Mouse (Mus musculus) hindbrain, embryonic 16.5 days (tissue): Measurements from ENCODE around the gene App. TPM values are rescaled to one million over a fixed set of nuclear protein-coding genes. Genes with fewer than 3 reads are reported as not detected.

Experiments used
- ATAC-seq: fragments of 200-750 bp; cut with Nextera tagmentation; 2 replicates; pipeline ENCODE4 v1.8.0; 2017; ENCODE audit warnings: moderate TSS enrichment, moderate library complexity
- H3K27ac ChIP-seq: fragments of 300-500 bp; sonication (generic); 2 replicates; pipeline ENCODE4 v1.5.1; 2014; ENCODE audit warnings: low read depth, mild to moderate bottlenecking, control low read depth, low read length, moderate library complexity
- H3K27me3 ChIP-seq: fragments of 300-500 bp; sonication (generic); replicated peaks from 2 replicates; pipeline ENCODE4 v1.6.1; 2014; ENCODE audit warnings: low read length; ENCODE audit not compliant: control insufficient read depth, insufficient read depth
- H3K36me3 ChIP-seq: fragments of 300-500 bp; sonication (generic); 2 replicates; pipeline ENCODE4 v1.6.1; 2014; ENCODE audit warnings: mild to moderate bottlenecking, low read length, moderate library complexity, mixed read lengths; ENCODE audit not compliant: control insufficient read depth, insufficient read depth
- H3K4me1 ChIP-seq: fragments of 300-500 bp; sonication (generic); 2 replicates; pipeline ENCODE4 v1.6.1; 2014; ENCODE audit warnings: low read depth, low read length; ENCODE audit not compliant: control insufficient read depth, insufficient read depth
- H3K4me2 ChIP-seq: fragments of 300-500 bp; sonication (generic); 2 replicates; pipeline ENCODE4 v1.6.1; 2014; ENCODE audit warnings: mild to moderate bottlenecking, low read length, control low read depth, moderate library complexity
- H3K4me3 ChIP-seq: fragments of 300-500 bp; sonication (generic); 2 replicates; pipeline ENCODE4 v1.5.1; 2014; ENCODE audit warnings: mild to moderate bottlenecking, low read length, control low read depth, moderate library complexity
- H3K9ac ChIP-seq: fragments of 300-500 bp; sonication (generic); 2 replicates; pipeline ENCODE4 v1.6.1; 2014; ENCODE audit warnings: low read depth, mild to moderate bottlenecking, control low read depth, low read length, moderate library complexity
- H3K9me3 ChIP-seq: fragments of 300-500 bp; sonication (generic); 2 replicates; pipeline ENCODE4 v1.6.1; 2014; ENCODE audit warnings: mild to moderate bottlenecking, low read length, moderate library complexity; ENCODE audit not compliant: control insufficient read depth
- WGBS: fragments of 180-500 bp; shearing (Covaris S2); extraction: QIAGEN DNeasy Blood & Tissue Kit; methylation state at CpG from one replicate; pipeline ENCODE4 v1.1.7; 2014; 5-methylcytosine and 5-hydroxymethylcytosine counted together
- polyA plus RNA-seq: library from polyadenylated mRNA; unstranded; fragments of >200 nt; fragmentation: Nextera tagmentation; extraction: Ambion mirVana; gene quantifications from 2 replicates; pipeline ENCODE4 v1.2.1, GENCODE M21; 2015

App gene
- polyA plus RNA-seq, 1 experiment from 2014 or later, result 521 TPM

DNA sequence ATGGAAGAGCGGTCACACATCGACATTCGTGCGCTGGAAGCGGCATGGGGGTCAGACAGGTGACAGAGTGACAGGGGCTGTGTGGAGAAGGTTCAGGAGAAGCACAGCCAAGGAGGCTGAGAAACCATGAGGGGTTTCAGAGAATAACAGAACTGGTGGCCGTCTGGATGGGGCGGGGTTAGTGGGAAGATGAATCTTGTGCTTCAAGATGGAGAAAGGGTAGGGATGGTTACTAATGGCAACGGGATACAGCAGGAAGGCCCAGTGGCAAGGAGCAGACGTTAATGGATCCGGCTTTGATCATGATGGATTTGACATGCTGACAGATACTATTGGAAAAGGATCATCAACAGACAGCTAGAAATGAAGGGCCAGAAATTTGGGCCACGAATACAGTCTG, 107.3 kb downstream of the App start:
- Histone ChIP-seq H3K4me2 (no peak overlapping the region), H3K27me3 (no peaks in the 10 kb centered on the region), H3K36me3 (0 out of 2 replicates have a peak, but pooled peaks cover 3% of the 10 kb centered on the region), H3K4me1 (no peaks in the 10 kb centered on the region), H3K9me3 (no peaks in the 10 kb centered on the region; the same call in 1 of the 2 replicates), H3K27ac (no peak overlapping the region), H3K4me3 (no peak overlapping the region), H3K9ac (no peak overlapping the region)
- WGBS, result 79% methylated on average over 11 of the region's 11 CpGs
- 0 out of 2 replicates have a peak, but pooled peaks have one; percentile 32 for ATAC-seq

DNA sequence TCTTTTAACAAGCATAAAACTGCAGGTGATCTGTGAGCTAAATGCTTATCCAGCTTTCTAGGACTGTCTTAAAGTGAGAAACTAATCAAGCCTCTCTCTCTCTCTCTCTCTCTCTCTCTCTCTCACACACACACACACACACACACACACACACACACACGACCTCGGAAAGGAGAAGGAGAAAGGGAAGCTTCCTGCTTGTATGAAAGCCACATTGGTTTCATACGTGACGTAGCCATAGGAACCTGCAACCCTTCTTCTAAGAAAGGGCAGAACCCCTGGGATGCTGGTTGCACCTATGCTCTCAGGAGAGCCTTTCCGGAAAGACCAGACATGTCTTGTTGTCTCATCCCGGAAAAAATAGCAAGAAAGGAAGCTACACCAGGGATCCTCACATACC, 108.8 kb downstream of the App start:
- H3K9ac ChIP-seq, result no peak overlapping the region
- 90% methylated on average over 6 of the region's 6 CpGs for WGBS
- H3K27me3 ChIP-seq, result no peaks in the 10 kb centered on the region
- 0 out of 2 replicates have a peak, but pooled peaks cover 3% of the 10 kb centered on the region for H3K36me3 ChIP-seq
- no peaks in the 10 kb centered on the region; the same call in 1 of the 2 replicates for H3K9me3 ChIP-seq
- H3K4me3 ChIP-seq, result no peak overlapping the region
- ATAC-seq, result no peak
- no peaks in the 10 kb centered on the region for H3K4me1 ChIP-seq
- H3K27ac ChIP-seq, result no peak overlapping the region
- H3K4me2 ChIP-seq, result no peak overlapping the region

DNA sequence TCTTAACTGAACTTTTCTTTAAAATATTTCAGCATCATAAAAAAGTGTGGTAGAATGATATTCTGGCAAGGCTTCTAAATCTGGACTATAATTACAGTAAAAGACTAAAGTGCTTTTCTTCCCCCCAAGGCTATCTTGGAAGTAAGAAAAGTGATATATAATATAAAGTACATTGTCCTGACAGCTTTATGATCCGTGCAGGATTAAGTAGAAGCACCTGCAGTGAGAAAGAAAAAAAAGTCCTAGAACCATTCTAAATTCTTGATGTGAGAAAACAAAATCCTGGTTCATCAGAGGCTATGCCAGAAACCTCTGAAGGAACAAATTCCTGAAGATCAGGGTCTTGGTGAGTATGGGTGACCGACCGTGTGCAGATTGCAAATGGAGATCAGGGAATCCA, 110.8 kb downstream of the App start:
- Histone ChIP-seq H3K27ac (no peak overlapping the region), H3K4me1 (peaks cover 12% of the 10 kb centered on the region), H3K9me3 (no peaks in the 10 kb centered on the region; the same call in 1 of the 2 replicates), H3K4me3 (no peak overlapping the region), H3K4me2 (no peak overlapping the region), H3K36me3 (no peaks in the 10 kb centered on the region), H3K9ac (no peak overlapping the region), H3K27me3 (no peaks in the 10 kb centered on the region)
- no peak for ATAC-seq
- WGBS, result 90% methylated on average over 3 of the region's 3 CpGs

DNA sequence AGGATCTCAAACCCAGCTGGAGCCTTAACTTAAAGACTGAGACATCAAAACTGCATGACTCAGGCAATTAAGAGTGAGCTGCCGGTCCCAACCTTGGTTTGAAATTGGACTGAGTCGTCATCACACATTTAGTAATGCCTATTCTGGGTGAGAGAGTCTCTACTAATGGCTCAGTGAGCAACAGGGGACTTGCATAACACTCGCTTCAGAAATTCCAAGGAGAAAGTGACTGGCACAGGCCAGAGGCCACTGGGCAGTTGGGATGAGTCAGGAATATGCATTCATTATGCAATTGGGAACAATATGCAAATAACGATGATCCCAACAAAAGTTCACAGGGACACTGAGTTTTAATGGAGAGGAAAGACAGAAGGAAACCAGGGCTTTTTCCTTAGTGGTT, 111.8 kb downstream of the App start:
- no peak overlapping the region for H3K9ac ChIP-seq
- H3K4me3 ChIP-seq, result no peak overlapping the region
- H3K9me3 ChIP-seq, result no peaks in the 10 kb centered on the region; the same call in 1 of the 2 replicates
- 92% methylated on average over 4 of the region's 4 CpGs for WGBS
- no peak overlapping the region for H3K4me2 ChIP-seq
- H3K4me1 ChIP-seq, result peaks cover 13% of the 10 kb centered on the region
- no peaks in the 10 kb centered on the region; the same call in 1 of the 2 replicates for H3K36me3 ChIP-seq
- ATAC-seq, result no peak
- no peak overlapping the region for H3K27ac ChIP-seq
- H3K27me3 ChIP-seq, result no peaks in the 10 kb centered on the region

DNA sequence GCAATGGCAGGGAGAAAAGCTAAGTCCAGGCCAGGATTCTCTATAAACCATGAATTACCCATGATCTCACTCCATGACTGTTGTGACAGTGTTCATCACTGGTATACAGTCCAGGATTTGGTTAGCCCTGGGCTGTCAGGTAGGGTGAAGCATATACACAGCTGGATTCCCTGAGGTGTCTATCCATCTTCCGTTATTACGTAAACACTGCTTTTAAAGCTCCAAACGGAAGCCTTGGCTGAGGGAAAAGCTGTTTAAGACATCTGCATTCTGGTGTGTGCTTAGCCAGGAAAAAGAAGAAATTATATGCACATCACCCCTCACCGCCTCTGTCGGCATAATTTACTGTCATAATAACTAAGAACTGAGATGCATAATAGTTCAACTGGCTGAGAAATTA, 115.4 kb downstream of the App start:
- Histone ChIP-seq H3K4me3 (no peak overlapping the region), H3K27me3 (no peaks in the 10 kb centered on the region), H3K27ac (peak overlapping the region; percentile 59), H3K4me1 (peaks cover 13% of the 10 kb centered on the region), H3K36me3 (peaks cover 4% of the 10 kb centered on the region), H3K9me3 (no peaks in the 10 kb centered on the region; the same call in 1 of the 2 replicates), H3K9ac (no peak overlapping the region), H3K4me2 (no peak overlapping the region)
- WGBS, result 38% methylated on average over 5 of the region's 5 CpGs
- peak; percentile 57 for ATAC-seq

DNA sequence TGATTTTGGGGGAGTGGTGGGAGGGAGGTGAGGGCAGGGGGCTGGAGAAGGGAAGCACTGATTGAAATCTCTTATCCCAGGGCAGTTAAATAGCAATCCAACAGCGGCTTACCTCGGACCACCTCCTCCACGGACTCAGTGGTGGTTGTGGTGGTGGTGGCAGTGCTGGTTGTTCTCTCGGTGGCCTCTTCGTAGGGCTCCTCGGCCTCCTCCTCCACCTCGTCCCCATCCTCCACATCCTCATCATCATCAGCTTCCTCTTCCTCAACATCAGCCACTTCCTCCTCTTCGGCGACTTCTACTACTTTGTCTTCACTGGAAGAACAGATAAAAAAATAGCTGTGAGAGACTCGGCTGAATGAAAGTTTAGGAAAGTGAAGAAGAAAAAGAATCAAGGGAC, 117.4 kb downstream of the App start:
- no peak overlapping the region for H3K9ac ChIP-seq
- H3K9me3 ChIP-seq, result no peaks in the 10 kb centered on the region; the same call in 1 of the 2 replicates
- no peak for ATAC-seq
- H3K27ac ChIP-seq, result no peak overlapping the region
- H3K4me1 ChIP-seq, result peaks cover 13% of the 10 kb centered on the region
- H3K4me3 ChIP-seq, result no peak overlapping the region
- no peaks in the 10 kb centered on the region for H3K27me3 ChIP-seq
- peaks cover 4% of the 10 kb centered on the region for H3K36me3 ChIP-seq
- no peak overlapping the region for H3K4me2 ChIP-seq
- WGBS, result 97% methylated on average over 9 of the region's 10 CpGs

DNA sequence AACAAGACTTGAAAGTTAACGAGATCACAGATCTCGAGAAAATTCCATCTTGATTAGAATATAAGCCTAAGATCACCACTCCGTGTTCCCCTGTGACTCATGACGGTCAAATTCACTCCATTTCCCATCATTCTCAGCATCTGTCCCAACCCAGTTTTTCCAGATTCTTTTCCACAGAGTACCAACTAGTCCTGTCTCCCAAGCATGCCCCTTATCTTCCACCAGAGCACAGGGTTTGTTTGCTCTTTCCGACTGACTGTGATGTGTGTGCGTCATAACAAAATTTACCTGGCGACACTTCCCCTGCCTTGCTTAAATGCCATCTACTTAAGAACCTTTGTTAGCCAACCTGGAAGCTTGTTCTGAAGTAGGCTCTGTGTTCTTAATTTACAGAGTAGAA, 119.6 kb downstream of the App start:
- Histone ChIP-seq H3K27me3 (no peaks in the 10 kb centered on the region), H3K4me2 (no peak overlapping the region), H3K4me3 (no peak overlapping the region), H3K9ac (no peak overlapping the region), H3K36me3 (peaks cover 4% of the 10 kb centered on the region), H3K9me3 (no peaks in the 10 kb centered on the region), H3K27ac (no peak overlapping the region), H3K4me1 (peaks cover 10% of the 10 kb centered on the region)
- no peak for ATAC-seq
- 91% methylated on average over 7 of the region's 7 CpGs for WGBS

DNA sequence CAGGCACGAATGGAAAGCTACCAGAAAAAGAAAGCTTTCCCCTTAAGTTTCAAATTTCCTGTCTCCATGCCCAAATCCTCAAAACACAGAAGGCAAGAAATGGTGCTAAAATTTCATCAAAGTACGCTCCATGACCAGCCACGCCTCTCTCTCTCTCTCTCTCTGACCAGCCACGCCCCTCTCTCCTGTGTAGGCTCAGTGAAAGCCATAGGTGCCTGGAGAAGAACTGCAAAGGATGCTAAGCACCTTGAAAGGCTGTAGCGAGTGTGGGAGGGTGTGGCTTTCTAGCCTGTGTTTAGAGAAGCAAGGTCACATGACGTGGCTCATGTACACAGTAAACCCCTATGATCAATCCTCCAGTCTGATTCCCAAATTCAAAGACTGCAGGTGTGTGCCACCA, 126.3 kb downstream of the App start:
- no peaks in the 10 kb centered on the region for H3K9me3 ChIP-seq
- H3K27ac ChIP-seq, result no peak overlapping the region
- H3K27me3 ChIP-seq, result no peaks in the 10 kb centered on the region
- no peak overlapping the region for H3K9ac ChIP-seq
- peaks cover 9% of the 10 kb centered on the region; the same call in 1 of the 2 replicates for H3K36me3 ChIP-seq
- H3K4me3 ChIP-seq, result no peak overlapping the region
- 79% methylated on average over 6 of the region's 6 CpGs for WGBS
- H3K4me2 ChIP-seq, result no peak overlapping the region
- H3K4me1 ChIP-seq, result no peaks in the 10 kb centered on the region
- ATAC-seq, result peak; percentile 21; the same call in 1 of the 2 replicates

DNA sequence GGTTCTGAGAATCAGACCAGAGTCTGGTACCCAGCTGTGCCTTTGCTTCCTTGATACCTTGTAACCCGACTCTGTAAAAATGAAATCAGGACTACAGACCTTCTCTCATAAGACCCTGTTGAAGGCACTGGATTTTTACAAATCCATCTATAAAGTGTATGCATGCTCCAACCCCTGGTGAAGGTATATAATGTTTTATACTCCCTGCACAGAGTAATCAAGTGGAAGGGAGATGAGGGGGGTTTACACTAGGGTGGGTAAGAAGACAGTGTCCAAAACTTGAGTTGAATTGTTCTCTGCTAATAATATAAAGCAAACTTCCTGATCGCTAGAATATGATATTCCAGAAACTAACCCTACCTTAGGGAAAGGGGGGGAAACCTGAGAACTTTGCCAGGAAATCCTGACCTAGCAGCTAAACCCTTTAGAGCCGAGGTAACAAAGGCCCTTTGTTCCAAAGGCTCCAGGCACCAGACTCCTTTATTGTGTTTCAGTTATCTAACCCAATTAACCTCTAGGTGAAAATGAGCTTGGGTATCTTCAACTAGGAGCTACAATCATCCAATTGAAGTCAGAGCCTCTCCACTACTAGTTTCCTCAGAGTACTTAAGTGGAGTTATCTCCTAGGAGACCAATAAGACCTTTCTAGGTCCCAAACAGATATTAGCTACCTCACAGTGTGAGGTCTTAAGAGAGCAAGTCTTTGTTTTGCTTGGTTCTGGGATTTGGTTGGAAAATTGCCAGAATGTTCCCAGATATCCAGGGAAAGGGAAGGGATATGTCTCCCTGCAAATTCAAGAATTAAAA, 132.2 kb downstream of the App start:
- no peaks in the 10 kb centered on the region for H3K27me3 ChIP-seq
- ATAC-seq, result no peak
- H3K9ac ChIP-seq, result no peak overlapping the region
- H3K27ac ChIP-seq, result no peak overlapping the region
- no peaks in the 10 kb centered on the region for H3K9me3 ChIP-seq
- peaks cover 11% of the 10 kb centered on the region; the same call in 1 of the 2 replicates for H3K36me3 ChIP-seq
- 54% methylated on average over 3 of the region's 3 CpGs for WGBS
- no peaks in the 10 kb centered on the region for H3K4me1 ChIP-seq
- no peak overlapping the region for H3K4me2 ChIP-seq
- no peak overlapping the region for H3K4me3 ChIP-seq
